Mouse (Mus musculus) cortical plate, adult 2 months (tissue): ENCODE measurements around the gene Hdhd5.

Experiments used
- CTCF ChIP-seq: fragments of 200-500 bp; IDR thresholded peaks from 2 replicates; pipeline ENCODE4 v1.5.1; 2011; ENCODE audit warnings: mild to moderate bottlenecking, control low read depth, low read length; ENCODE audit not compliant: insufficient read depth; ENCODE audit errors: extremely low read depth
- POLR2A ChIP-seq: fragments of 200-500 bp; IDR thresholded peaks from 2 replicates; pipeline ENCODE4 v1.6.1; 2011; ENCODE audit warnings: mild to moderate bottlenecking, low read length, control low read depth; ENCODE audit not compliant: insufficient read depth; ENCODE audit errors: extremely low read depth

DNA sequence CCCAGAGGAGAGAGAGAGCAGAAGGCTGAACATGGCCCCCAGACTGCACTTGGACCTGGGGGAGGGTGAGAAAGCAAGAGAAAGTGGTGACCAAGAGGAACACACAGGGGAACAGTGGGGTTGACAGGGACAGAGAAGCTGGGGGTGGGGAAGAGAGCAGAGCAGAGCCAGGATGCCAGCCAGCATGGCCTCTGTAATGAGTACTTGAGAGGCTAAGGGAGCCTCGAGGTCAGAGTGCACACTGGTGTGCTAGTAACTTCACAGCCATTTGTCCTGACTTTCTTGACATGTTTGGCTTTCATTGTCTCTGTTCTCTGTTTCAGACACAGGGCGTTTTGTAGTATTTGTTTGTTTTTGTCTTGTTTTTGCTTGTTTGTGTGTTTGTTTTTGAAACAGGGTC, 10.3 kb upstream of the Hdhd5 start:
- TF ChIP-seq CTCF (no peak), POLR2A (no peak)
